Mouse (Mus musculus) CH12.LX (cell line): ENCODE measurements at regions not wholly inside any gene's neighbourhood (a gene's known extent, or its start where the extent isn't known, plus 50 kb on each side); places are given as distances from the start of the nearest gene placed in this dataset.

Experiments
- DNase-seq: peaks from one replicate; pipeline ENCODE4 v3.0.0-alpha.2; 2013; ENCODE audit errors: extremely low read depth
- H3K27ac ChIP-seq: 2 replicates; pipeline ENCODE4 v1.5.1; 2012; ENCODE audit warnings: low read depth, mild to moderate bottlenecking, control low read depth, moderate library complexity; ENCODE audit not compliant: insufficient read depth
- H3K27me3 ChIP-seq: replicated peaks from 2 replicates; pipeline ENCODE3; 2012; ENCODE audit warnings: inconsistent platforms
- H3K36me3 ChIP-seq, 2 experiments: replicated peaks in 1 of 2; 2 replicates each; pipeline versions ENCODE3 to v1.6.1; 2012; ENCODE audit warnings: inconsistent platforms in 1 of 2, low read length in 1 of 2, mild to moderate bottlenecking in 1 of 2, mixed read lengths in 1 of 2, moderate library complexity in 1 of 2; ENCODE audit not compliant: control insufficient read depth in 1 of 2, insufficient read depth in 1 of 2
- H3K4me1 ChIP-seq, 2 experiments: 2 replicates each; pipeline ENCODE4 v1.6.1; 2012; ENCODE audit warnings: inconsistent platforms in 1 of 2, moderate library complexity in 1 of 2; ENCODE audit not compliant: insufficient read depth in 2 of 2, control insufficient read depth in 1 of 2
- H3K4me2 ChIP-seq: 2 replicates; pipeline ENCODE4 v1.6.1; 2012; ENCODE audit warnings: low read depth, mild to moderate bottlenecking, control low read depth; ENCODE audit not compliant: poor library complexity, insufficient read depth, severe bottlenecking
- H3K4me3 ChIP-seq, 3 experiments: fragments of 150-350 bp in 1 of 3; sonication (generic) in 1 of 3; replicated peaks in 1 of 3; 2 replicates each; pipeline versions ENCODE3 to v1.5.1; 2011 to 2012; ENCODE audit warnings: low read depth in 2 of 3, low read length in 2 of 3, mild to moderate bottlenecking in 2 of 3, moderate library complexity in 2 of 3, control low read depth in 1 of 3, improper control_type of control experiment in 1 of 3, inconsistent platforms in 1 of 3, mixed read lengths in 1 of 3; ENCODE audit not compliant: poor library complexity in 1 of 3
- H3K79me2 ChIP-seq: replicated peaks from 2 replicates; pipeline ENCODE4 v1.6.1; 2012; ENCODE audit warnings: mild to moderate bottlenecking, moderate library complexity; ENCODE audit not compliant: control insufficient read depth, poor library complexity, insufficient read depth, severe bottlenecking; ENCODE audit errors: extremely low read depth
- H3K9ac ChIP-seq: 2 replicates; pipeline ENCODE4 v1.6.1; 2012; ENCODE audit warnings: low read depth, mild to moderate bottlenecking, control low read depth, moderate library complexity; ENCODE audit not compliant: insufficient read depth
- H3K9me3 ChIP-seq: replicated peaks from 2 replicates; pipeline ENCODE3; 2012; ENCODE audit warnings: low read length, inconsistent platforms, mixed read lengths
- BHLHE40 ChIP-seq: IDR thresholded peaks from 2 replicates; pipeline ENCODE4 v1.6.1; 2011; ENCODE audit warnings: mild to moderate bottlenecking, low read depth, low read length, improper control_type of control experiment
- CHD2 ChIP-seq: IDR thresholded peaks from 2 replicates; pipeline ENCODE4 v1.6.1; 2011; ENCODE audit warnings: low read length, improper control_type of control experiment
- CTCF ChIP-seq, 2 experiments: IDR thresholded peaks in 1 of 2; conservative IDR thresholded peaks in 1 of 2; 2 replicates each; pipeline ENCODE4 v1.5.1; 2011 to 2012; ENCODE audit warnings: low read depth in 2 of 2, low read length in 2 of 2, improper control_type of control experiment in 1 of 2, inconsistent platforms in 1 of 2, mild to moderate bottlenecking in 1 of 2, moderate library complexity in 1 of 2
- E2F4 ChIP-seq: IDR thresholded peaks from 2 replicates; pipeline ENCODE4 v1.6.1; 2011; ENCODE audit warnings: low read depth, low read length, improper control_type of control experiment; ENCODE audit not compliant: insufficient replicate concordance
- EP300 ChIP-seq: IDR thresholded peaks from 2 replicates; pipeline ENCODE4 v1.6.1; 2011; ENCODE audit warnings: low read length, improper control_type of control experiment
- ETS1 ChIP-seq: conservative IDR thresholded peaks from 2 replicates; pipeline ENCODE4 v1.6.1; 2012; ENCODE audit warnings: low read depth, mild to moderate bottlenecking, inconsistent platforms, low read length, improper control_type of control experiment, moderate library complexity
- GABPA ChIP-seq: IDR thresholded peaks from 2 replicates; pipeline ENCODE4 v1.6.1; 2012; ENCODE audit warnings: low read depth, low read length, improper control_type of control experiment, inconsistent platforms; ENCODE audit not compliant: insufficient replicate concordance
- HCFC1 ChIP-seq: IDR thresholded peaks from 2 replicates; pipeline ENCODE4 v1.6.1; 2012; ENCODE audit warnings: low read depth, mild to moderate bottlenecking, inconsistent platforms, low read length, improper control_type of control experiment
- JUN ChIP-seq: IDR thresholded peaks from 2 replicates; pipeline ENCODE4 v1.6.1; 2011; ENCODE audit warnings: low read depth, mild to moderate bottlenecking, low read length, improper control_type of control experiment, moderate library complexity; ENCODE audit not compliant: insufficient read depth
- JUND ChIP-seq: conservative IDR thresholded peaks from 2 replicates; pipeline ENCODE4 v1.6.1; 2011; ENCODE audit warnings: low read depth, low read length, improper control_type of control experiment
- KAT2A ChIP-seq: IDR thresholded peaks from 2 replicates; pipeline ENCODE4 v1.6.1; 2012; ENCODE audit warnings: low read length, improper control_type of control experiment, inconsistent platforms; ENCODE audit not compliant: insufficient replicate concordance
- MAFK ChIP-seq: IDR thresholded peaks from 2 replicates; pipeline ENCODE4 v1.6.1; 2011; ENCODE audit warnings: low read length, improper control_type of control experiment; ENCODE audit not compliant: insufficient replicate concordance
- MAX ChIP-seq: IDR thresholded peaks from 2 replicates; pipeline ENCODE4 v1.6.1; 2011; ENCODE audit warnings: low read length, improper control_type of control experiment
- MAZ ChIP-seq: IDR thresholded peaks from 2 replicates; pipeline ENCODE4 v1.6.1; 2012; ENCODE audit warnings: low read depth, mild to moderate bottlenecking, inconsistent platforms, low read length, improper control_type of control experiment, moderate library complexity
- MEF2A ChIP-seq: IDR thresholded peaks from 2 replicates; pipeline ENCODE4 v1.6.1; 2014; ENCODE audit warnings: low read depth, mild to moderate bottlenecking, inconsistent platforms, low read length, improper control_type of control experiment, borderline replicate concordance
- MYC ChIP-seq: IDR thresholded peaks from 2 replicates; pipeline ENCODE4 v1.6.1; 2011; ENCODE audit warnings: low read depth, mild to moderate bottlenecking, improper control_type of control experiment, low read length
- NELFE ChIP-seq: IDR thresholded peaks from 2 replicates; pipeline ENCODE4 v1.6.1; 2011; ENCODE audit warnings: low read depth, low read length, improper control_type of control experiment
- NRF1 ChIP-seq: IDR thresholded peaks from 2 replicates; pipeline ENCODE4 v1.6.1; 2014; ENCODE audit warnings: low read depth, mild to moderate bottlenecking, inconsistent platforms, low read length, improper control_type of control experiment, moderate library complexity
- PAX5 ChIP-seq: IDR thresholded peaks from 2 replicates; pipeline ENCODE4 v1.6.1; 2012; ENCODE audit warnings: low read length, inconsistent platforms, mixed read lengths
- POLR2A ChIP-seq: IDR thresholded peaks from 2 replicates; pipeline ENCODE4 v1.6.1; 2011; ENCODE audit warnings: low read depth, mild to moderate bottlenecking, improper control_type of control experiment, low read length
- POLR2AphosphoS2 ChIP-seq: IDR thresholded peaks from 2 replicates; pipeline ENCODE4 v1.6.1; 2011; ENCODE audit warnings: low read depth, low read length, improper control_type of control experiment
- RAD21 ChIP-seq: IDR thresholded peaks from 2 replicates; pipeline ENCODE4 v1.6.1; 2011; ENCODE audit warnings: low read depth, mild to moderate bottlenecking, low read length, improper control_type of control experiment, moderate library complexity
- SIN3A ChIP-seq: IDR thresholded peaks from 2 replicates; pipeline ENCODE4 v1.6.1; 2012; ENCODE audit warnings: low read length, improper control_type of control experiment, inconsistent platforms
- TBP ChIP-seq: conservative IDR thresholded peaks from 2 replicates; pipeline ENCODE4 v1.6.1; 2011; ENCODE audit warnings: low read depth, low read length, improper control_type of control experiment
- TCF12 ChIP-seq: IDR thresholded peaks from 2 replicates; pipeline ENCODE4 v1.6.1; 2014; ENCODE audit warnings: low read depth, mild to moderate bottlenecking, inconsistent platforms, low read length, improper control_type of control experiment
- UBTF ChIP-seq: IDR thresholded peaks from 2 replicates; pipeline ENCODE4 v1.6.1; 2012; ENCODE audit warnings: low read depth, mild to moderate bottlenecking, inconsistent platforms, low read length, improper control_type of control experiment, moderate library complexity
- ZC3H11A ChIP-seq: IDR thresholded peaks from 2 replicates; pipeline ENCODE4 v1.6.1; 2012; ENCODE audit warnings: low read depth, mild to moderate bottlenecking, inconsistent platforms, low read length, improper control_type of control experiment
- ZKSCAN1 ChIP-seq: IDR thresholded peaks from 2 replicates; pipeline ENCODE4 v1.6.1; 2012; ENCODE audit warnings: low read depth, inconsistent platforms, low read length, improper control_type of control experiment, borderline replicate concordance
- ZMIZ1 ChIP-seq: IDR thresholded peaks from 2 replicates; pipeline ENCODE4 v1.6.1; 2012; ENCODE audit warnings: low read depth, mild to moderate bottlenecking, inconsistent platforms, low read length, improper control_type of control experiment
- ZNF384 ChIP-seq: IDR thresholded peaks from 2 replicates; pipeline ENCODE4 v1.6.1; 2012; ENCODE audit warnings: low read depth, low read length, improper control_type of control experiment, inconsistent platforms
- dilution Hi-C: fragments of 300-500 bp; cut with MboI; formaldehyde crosslinking; loops from 2 replicates; pipeline ENCODE4 v1.14.3; 2020; ENCODE audit warnings: low sequenced_read_pairs; ENCODE audit not compliant: extremely low pct_unique_long_range_greater_than_20kb, extremely low pct_ligation_motif_present
- in situ Hi-C: fragments of 300-500 bp; cut with MboI; formaldehyde crosslinking; loops from 3 replicates; pipeline ENCODE4 v1.14.3; 2019; ENCODE audit warnings: low sequenced_read_pairs, low pct_ligation_motif_present, low pct_unique_long_range_greater_than_20kb, mixed read lengths

- Histone ChIP-seq H3K36me3 (no peaks in the 10 kb centered on the region), H3K4me2 (no peak overlapping the region), H3K4me3 (no peak overlapping the region), H3K4me1 (peaks cover 3 to 10% of the 10 kb centered on the region in 2 experiments; a peak in 3 of 4 replicates), H3K79me2 (no peaks in the 10 kb centered on the region), H3K27me3 (no peaks in the 10 kb centered on the region), H3K27ac (no peak overlapping the region), H3K9ac (no peak overlapping the region), H3K9me3 (no peaks in the 10 kb centered on the region)
- no peak for TF ChIP-seq MAZ
- TF ChIP-seq PAX5 = no peak
- TF ChIP-seq MAX = no peak
- TF ChIP-seq RAD21 = no peak
- no peak for TF ChIP-seq MYC
- no peak for TF ChIP-seq MAFK
- TF ChIP-seq BHLHE40 = no peak
- TF ChIP-seq KAT2A = no peak
- no peak for TF ChIP-seq POLR2AphosphoS2
- no peak for TF ChIP-seq POLR2A
- TF ChIP-seq SIN3A = no peak
- no peak for TF ChIP-seq NRF1
- TF ChIP-seq NELFE = no peak
- TF ChIP-seq MEF2A = peak; percentile 39; the same call in 1 of the 2 replicates
- no peak for TF ChIP-seq HCFC1
- no peak for TF ChIP-seq JUND
- TF ChIP-seq GABPA = no peak
- no peak for TF ChIP-seq ZKSCAN1
- no peak for TF ChIP-seq TCF12
- TF ChIP-seq ZMIZ1 = no peak
- no peak for TF ChIP-seq E2F4
- peak; percentile 59; the same call in 1 of the 2 replicates for TF ChIP-seq EP300
- TF ChIP-seq ETS1 = no peak
- no peak for TF ChIP-seq TBP
- no peak for TF ChIP-seq ZC3H11A
- 0 out of 2 replicates have a peak, but pooled peaks have one; percentile 19 for TF ChIP-seq JUN
- TF ChIP-seq ZNF384 = peak; percentile 94
- no peak for TF ChIP-seq UBTF
- TF ChIP-seq CTCF (conservative IDR thresholded peaks at IDR 0.05 in 1 of 2, IDR thresholded peaks at IDR 0.05 in 1 of 2; ENCODE audit: low read depth in 2 of 2, low read length in 2 of 2) = no peak
- no peak for TF ChIP-seq CHD2
- dilution Hi-C loops = no loop called here
- in situ Hi-C loops = no loop called here
- peak; percentile 22 for DNase-seq
Measured at GRCm38 (mm10) chr5:50778221-50778620, 719.4 kb upstream of the Adgra3 start.
